Mouse (Mus musculus): ENCODE data around the gene Prkcq. TPM values are rescaled to one million over a fixed set of nuclear protein-coding genes. Genes with fewer than 3 reads are reported as not detected.

The Prkcq gene
- total RNA-seq, 2 experiments from 2014 or later: 6.9 to 8.5 TPM

- no peak for ATAC-seq (replicated peaks; ENCODE audit: low FRiP score, low TSS enrichment, poor library complexity, severe bottlenecking)
These were observed 10.2 kb downstream of the Prkcq start for GRCm38 (mm10) chr2:11182096-11182495.

- ATAC-seq (replicated peaks; ENCODE audit: low FRiP score, low TSS enrichment, poor library complexity, severe bottlenecking): no peak
These were observed 12.1 kb downstream of the Prkcq start for GRCm38 (mm10) chr2:11183991-11184390.

GRCm38 (mm10) chr2:11186586-11186985, 14.7 kb downstream of the Prkcq start:
- no peak for ATAC-seq (replicated peaks; ENCODE audit: low FRiP score, low TSS enrichment, poor library complexity, severe bottlenecking)

- peak; percentile 93 for ATAC-seq (replicated peaks; ENCODE audit: low FRiP score, low TSS enrichment, poor library complexity, severe bottlenecking)
These were observed 15.3 kb downstream of the Prkcq start for GRCm38 (mm10) chr2:11187166-11187565.

- no peak for ATAC-seq (replicated peaks; ENCODE audit: low FRiP score, low TSS enrichment, poor library complexity, severe bottlenecking)
These were observed 16.4 kb downstream of the Prkcq start for GRCm38 (mm10) chr2:11188279-11188678.

- ATAC-seq (replicated peaks; ENCODE audit: low FRiP score, low TSS enrichment, poor library complexity, severe bottlenecking): no peak
These were observed 17.4 kb downstream of the Prkcq start for GRCm38 (mm10) chr2:11189150-11189767.

- ATAC-seq (replicated peaks; ENCODE audit: low FRiP score, low TSS enrichment, poor library complexity, severe bottlenecking): peak; percentile 66
These were observed 20.6 kb downstream of the Prkcq start for GRCm38 (mm10) chr2:11192281-11193098.

- ATAC-seq (replicated peaks; ENCODE audit: low FRiP score, low TSS enrichment, poor library complexity, severe bottlenecking): peak; percentile 66
These were observed 21.3 kb downstream of the Prkcq start for GRCm38 (mm10) chr2:11193099-11193618.

GRCm38 (mm10) chr2:11194732-11195340, 22.9 kb downstream of the Prkcq start:
- ATAC-seq (replicated peaks; ENCODE audit: low FRiP score, low TSS enrichment, poor library complexity, severe bottlenecking): no peak

GRCm38 (mm10) chr2:11196071-11196470, 24.2 kb downstream of the Prkcq start:
- no peak for ATAC-seq (replicated peaks; ENCODE audit: low FRiP score, low TSS enrichment, poor library complexity, severe bottlenecking)

GRCm38 (mm10) chr2:11196952-11197559, 25.1 kb downstream of the Prkcq start:
- ATAC-seq (replicated peaks; ENCODE audit: low FRiP score, low TSS enrichment, poor library complexity, severe bottlenecking): no peak

GRCm38 (mm10) chr2:11199624-11200023, 27.7 kb downstream of the Prkcq start:
- no peak for ATAC-seq (replicated peaks; ENCODE audit: low FRiP score, low TSS enrichment, poor library complexity, severe bottlenecking)

- no peak for ATAC-seq (replicated peaks; ENCODE audit: low FRiP score, low TSS enrichment, poor library complexity, severe bottlenecking)
These were observed 30.9 kb downstream of the Prkcq start for GRCm38 (mm10) chr2:11202841-11203240.

GRCm38 (mm10) chr2:11203261-11203660, 31.4 kb downstream of the Prkcq start:
- ATAC-seq (replicated peaks; ENCODE audit: low FRiP score, low TSS enrichment, poor library complexity, severe bottlenecking): peak; percentile 55

GRCm38 (mm10) chr2:11204232-11204631, 32.3 kb downstream of the Prkcq start:
- ATAC-seq (replicated peaks; ENCODE audit: low FRiP score, low TSS enrichment, poor library complexity, severe bottlenecking): no peak

- ATAC-seq (replicated peaks; ENCODE audit: low FRiP score, low TSS enrichment, poor library complexity, severe bottlenecking): no peak
These were observed 33.1 kb downstream of the Prkcq start for GRCm38 (mm10) chr2:11204961-11205360.

- ATAC-seq (replicated peaks; ENCODE audit: low FRiP score, low TSS enrichment, poor library complexity, severe bottlenecking): no peak
These were observed 33.8 kb downstream of the Prkcq start for GRCm38 (mm10) chr2:11205720-11206119.

- ATAC-seq (replicated peaks; ENCODE audit: low FRiP score, low TSS enrichment, poor library complexity, severe bottlenecking): no peak
These were observed 36.4 kb downstream of the Prkcq start for GRCm38 (mm10) chr2:11208263-11208662.

- ATAC-seq (replicated peaks; ENCODE audit: low FRiP score, low TSS enrichment, poor library complexity, severe bottlenecking): peak; percentile 53
These were observed 37.4 kb downstream of the Prkcq start for GRCm38 (mm10) chr2:11209335-11209734.
